Mouse (Mus musculus): ENCODE measurements at regions not wholly inside any gene's neighbourhood (a gene's known extent, or its start where the extent isn't known, plus 50 kb on each side); places are given as distances from the start of the nearest gene placed in this dataset.

- WGBS = 65% methylated on average over 2 of the region's 2 CpGs
- ATAC-seq (no peak), DNase-seq (ENCODE audit: low spot score) (no peak)
- H3K4me1 ChIP-seq (ENCODE audit: insufficient read depth, low read length) = 0 out of 2 replicates have a peak, but pooled peaks cover 3% of the 10 kb centered on the region
- H3K4me3 ChIP-seq (ENCODE audit: low read length) = no peak overlapping the region
- no peak overlapping the region for H3K9ac ChIP-seq (replicated peaks; ENCODE audit: low read length)
- TF ChIP-seq CTCF (IDR thresholded peaks at IDR 0.05; ENCODE audit: low read depth) = no peak
- no peaks in the 10 kb centered on the region for H3K27me3 ChIP-seq (ENCODE audit: insufficient read depth, low read length)
- H3K36me3 ChIP-seq (ENCODE audit: insufficient read depth, low read length) = no peaks in the 10 kb centered on the region
- H3K27ac ChIP-seq = no peak overlapping the region
- H3K9me3 ChIP-seq (ENCODE audit: low read length) = no peaks in the 10 kb centered on the region
- no peak overlapping the region for H3K4me2 ChIP-seq (ENCODE audit: low read depth, low read length)
Measured at GRCm38 (mm10) chr7:68917876-68918200, 168.8 kb upstream of the Arrdc4 start.

DNA sequence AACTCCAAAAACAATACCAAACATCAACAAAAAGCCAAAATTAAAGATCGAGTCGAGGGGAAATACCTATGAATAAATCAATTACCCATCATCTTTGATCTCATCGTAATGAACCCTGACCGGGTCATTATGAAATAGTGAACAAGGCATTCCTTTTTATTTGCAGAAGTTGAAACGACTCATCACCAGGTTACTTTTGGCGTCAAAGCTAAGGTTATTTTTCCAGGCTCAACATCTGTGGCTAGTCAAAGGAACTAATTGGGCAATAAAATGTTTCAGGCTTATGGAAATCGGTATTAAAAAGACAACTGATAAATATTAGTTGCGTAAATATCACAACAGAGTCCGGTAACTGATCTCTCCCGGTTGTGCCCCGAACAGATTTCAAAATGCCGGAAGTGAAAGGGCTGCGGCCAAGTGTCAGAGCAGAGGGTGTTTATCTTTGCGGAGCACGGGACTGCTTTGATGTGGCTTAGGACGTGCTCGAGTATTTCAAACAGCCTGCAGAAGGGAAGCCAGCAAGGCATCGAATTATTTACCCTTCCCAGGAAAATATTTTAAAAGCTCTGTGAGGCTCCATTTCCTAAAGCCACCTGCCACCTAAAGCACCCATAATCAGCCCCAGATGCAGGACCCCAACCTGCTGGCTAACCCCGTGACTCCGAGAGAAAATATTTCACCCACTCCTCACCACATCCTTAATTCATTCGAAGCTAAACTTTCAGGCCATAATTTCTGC, 168.3 kb upstream of the Arrdc4 start:
- no peak for DNase-seq (ENCODE audit: low spot score)
- TF ChIP-seq CTCF (IDR thresholded peaks at IDR 0.05; ENCODE audit: low read depth) = no peak
- WGBS = 79% methylated on average over 21 of the region's 21 CpGs
- Histone ChIP-seq H3K4me1 (ENCODE audit: insufficient read depth, low read length) (0 out of 2 replicates have a peak, but pooled peaks cover 3% of the 10 kb centered on the region), H3K9ac (replicated peaks; ENCODE audit: low read length) (no peak overlapping the region), H3K36me3 (ENCODE audit: insufficient read depth, low read length) (no peaks in the 10 kb centered on the region), H3K9me3 (ENCODE audit: low read length) (no peaks in the 10 kb centered on the region), H3K27me3 (ENCODE audit: insufficient read depth, low read length) (no peaks in the 10 kb centered on the region), H3K27ac (no peak overlapping the region), H3K4me2 (ENCODE audit: low read depth, low read length) (no peak overlapping the region), H3K4me3 (ENCODE audit: low read length) (no peak overlapping the region)
- no peak for ATAC-seq

GRCm38 (mm10) chr7:68915976-68916375, 166.9 kb upstream of the Arrdc4 start:
- DNase-seq (ENCODE audit: low spot score) (no peak), ATAC-seq (no peak)
- H3K9ac ChIP-seq (replicated peaks; ENCODE audit: low read length) = no peak overlapping the region
- 0 out of 2 replicates have a peak, but pooled peaks cover 3% of the 10 kb centered on the region for H3K4me1 ChIP-seq (ENCODE audit: insufficient read depth, low read length)
- 86% methylated on average over 9 of the region's 9 CpGs for WGBS
- no peak overlapping the region for H3K27ac ChIP-seq
- no peak overlapping the region for H3K4me3 ChIP-seq (ENCODE audit: low read length)
- H3K36me3 ChIP-seq (ENCODE audit: insufficient read depth, low read length) = no peaks in the 10 kb centered on the region
- H3K27me3 ChIP-seq (ENCODE audit: insufficient read depth, low read length) = no peaks in the 10 kb centered on the region
- H3K4me2 ChIP-seq (ENCODE audit: low read depth, low read length) = no peak overlapping the region
- no peak for TF ChIP-seq CTCF (IDR thresholded peaks at IDR 0.05; ENCODE audit: low read depth)
- H3K9me3 ChIP-seq (ENCODE audit: low read length) = no peaks in the 10 kb centered on the region

GRCm38 (mm10) chr7:68914344-68914743, 165.3 kb upstream of the Arrdc4 start:
- no peaks in the 10 kb centered on the region for H3K36me3 ChIP-seq (ENCODE audit: insufficient read depth, low read length)
- H3K9me3 ChIP-seq (ENCODE audit: low read length) = no peaks in the 10 kb centered on the region
- peak; percentile 31 for DNase-seq (ENCODE audit: low spot score)
- TF ChIP-seq CTCF (IDR thresholded peaks at IDR 0.05; ENCODE audit: low read depth) = no peak
- 0 out of 2 replicates have a peak, but pooled peaks cover 3% of the 10 kb centered on the region for H3K4me1 ChIP-seq (ENCODE audit: insufficient read depth, low read length)
- H3K27me3 ChIP-seq (ENCODE audit: insufficient read depth, low read length) = no peaks in the 10 kb centered on the region
- no peak overlapping the region for H3K9ac ChIP-seq (replicated peaks; ENCODE audit: low read length)
- 35% methylated on average over 4 of the region's 4 CpGs for WGBS
- no peak overlapping the region for H3K4me2 ChIP-seq (ENCODE audit: low read depth, low read length)
- H3K4me3 ChIP-seq (ENCODE audit: low read length) = no peak overlapping the region
- no peak overlapping the region for H3K27ac ChIP-seq
- no peak for ATAC-seq

DNA sequence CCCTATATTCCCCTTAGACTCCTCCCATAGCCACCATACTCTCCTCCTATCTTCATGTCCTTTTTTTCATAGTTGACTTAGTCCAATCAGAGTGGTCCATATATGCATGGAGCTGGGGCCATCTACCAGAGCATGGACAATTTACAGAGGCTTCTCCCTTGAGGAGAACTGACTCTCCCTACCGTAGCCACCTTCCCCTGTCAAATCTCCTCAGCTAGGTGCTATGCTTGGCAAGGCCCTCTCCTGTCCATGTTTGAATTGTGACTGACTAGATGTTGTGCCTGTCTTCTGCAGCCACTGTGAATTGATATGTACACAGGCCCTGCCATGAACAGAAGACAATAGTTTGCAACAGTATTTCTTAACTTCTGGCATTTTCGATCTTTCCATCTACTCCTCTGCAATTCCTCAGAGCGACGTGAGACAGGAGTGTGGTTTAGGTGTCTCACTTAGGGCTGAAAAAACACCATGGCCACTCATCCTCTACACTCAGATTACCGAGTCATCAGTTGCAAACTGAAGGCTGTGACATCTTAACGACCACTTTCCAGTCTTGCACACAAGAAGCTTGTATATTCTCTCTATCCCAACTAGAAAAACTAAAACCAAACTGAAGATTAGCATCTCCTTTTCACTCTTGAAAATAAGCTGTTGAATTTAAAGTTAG, 163.1 kb upstream of the Arrdc4 start:
- Histone ChIP-seq H3K36me3 (ENCODE audit: insufficient read depth, low read length) (no peaks in the 10 kb centered on the region), H3K4me2 (ENCODE audit: low read depth, low read length) (no peak overlapping the region), H3K4me1 (ENCODE audit: insufficient read depth, low read length) (0 out of 2 replicates have a peak, but pooled peaks cover 9% of the 10 kb centered on the region), H3K27ac (no peak overlapping the region), H3K4me3 (ENCODE audit: low read length) (no peak overlapping the region), H3K9me3 (ENCODE audit: low read length) (no peaks in the 10 kb centered on the region), H3K9ac (replicated peaks; ENCODE audit: low read length) (no peak overlapping the region), H3K27me3 (ENCODE audit: insufficient read depth, low read length) (no peaks in the 10 kb centered on the region)
- TF ChIP-seq CTCF (IDR thresholded peaks at IDR 0.05; ENCODE audit: low read depth) = no peak
- 87% methylated on average over 6 of the region's 6 CpGs for WGBS
- ATAC-seq = no peak
- no peak for DNase-seq (ENCODE audit: low spot score)

DNA sequence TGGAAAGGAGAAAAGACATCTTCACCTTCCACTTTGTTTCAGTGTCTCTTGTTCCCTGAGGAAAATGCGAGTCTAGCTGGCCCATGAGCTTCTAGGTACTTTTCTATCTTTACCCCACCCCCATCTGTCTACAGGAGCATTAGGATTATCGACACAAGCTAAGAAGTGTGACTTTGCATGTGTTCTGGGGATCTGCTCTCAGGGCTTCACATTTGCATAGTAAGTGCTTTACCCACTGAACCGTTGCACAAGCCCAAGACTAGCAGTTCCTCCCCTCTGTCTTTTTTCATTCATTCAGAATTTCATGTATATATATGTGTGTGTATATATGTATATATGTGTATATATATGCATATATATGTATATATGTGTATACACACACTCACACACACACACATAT, 162.5 kb upstream of the Arrdc4 start:
- WGBS = 67% methylated on average over 3 of the region's 3 CpGs
- no peaks in the 10 kb centered on the region for H3K9me3 ChIP-seq (ENCODE audit: low read length)
- 0 out of 2 replicates have a peak, but pooled peaks cover 9% of the 10 kb centered on the region for H3K4me1 ChIP-seq (ENCODE audit: insufficient read depth, low read length)
- H3K27me3 ChIP-seq (ENCODE audit: insufficient read depth, low read length) = no peaks in the 10 kb centered on the region
- no peak for TF ChIP-seq CTCF (IDR thresholded peaks at IDR 0.05; ENCODE audit: low read depth)
- DNase-seq (ENCODE audit: low spot score) (no peak), ATAC-seq (no peak)
- no peak overlapping the region for H3K9ac ChIP-seq (replicated peaks; ENCODE audit: low read length)
- no peak overlapping the region for H3K27ac ChIP-seq
- no peak overlapping the region for H3K4me2 ChIP-seq (ENCODE audit: low read depth, low read length)
- H3K4me3 ChIP-seq (ENCODE audit: low read length) = no peak overlapping the region
- H3K36me3 ChIP-seq (ENCODE audit: insufficient read depth, low read length) = no peaks in the 10 kb centered on the region

DNA sequence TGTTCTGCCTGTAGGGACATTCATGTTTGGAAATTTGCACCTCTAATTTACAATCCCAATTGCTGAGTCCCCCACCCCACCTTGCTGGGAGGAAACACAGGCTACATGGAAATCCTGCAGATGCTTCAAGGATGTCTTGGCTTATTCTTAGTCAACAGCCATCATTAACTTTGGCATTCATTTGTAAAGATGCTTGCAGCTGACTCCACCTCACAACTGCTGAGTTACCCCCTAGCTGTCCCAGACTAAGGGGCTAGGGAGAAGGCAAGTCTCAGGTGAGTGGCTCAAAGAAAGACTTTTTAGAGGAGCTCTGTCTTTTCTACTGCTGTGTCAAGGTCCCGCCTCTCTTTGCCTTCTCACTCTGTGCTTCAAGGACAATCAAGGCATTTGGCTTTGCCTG, 160.7 kb upstream of the Arrdc4 start:
- Histone ChIP-seq H3K4me1 (ENCODE audit: insufficient read depth, low read length) (0 out of 2 replicates have a peak, but pooled peaks cover 9% of the 10 kb centered on the region), H3K27ac (no peak overlapping the region), H3K9ac (replicated peaks; ENCODE audit: low read length) (no peak overlapping the region), H3K9me3 (ENCODE audit: low read length) (no peaks in the 10 kb centered on the region), H3K4me2 (ENCODE audit: low read depth, low read length) (no peak overlapping the region), H3K4me3 (ENCODE audit: low read length) (no peak overlapping the region), H3K36me3 (ENCODE audit: insufficient read depth, low read length) (no peaks in the 10 kb centered on the region), H3K27me3 (ENCODE audit: insufficient read depth, low read length) (no peaks in the 10 kb centered on the region)
- WGBS = 87% methylated on average over 1 of the region's 1 CpGs
- no peak for DNase-seq (ENCODE audit: low spot score)
- TF ChIP-seq CTCF (IDR thresholded peaks at IDR 0.05; ENCODE audit: low read depth) = no peak
- ATAC-seq = no peak
